Mouse (Mus musculus) midbrain, embryonic 11.5 days (tissue): ENCODE results near the gene Stk11. TPM values are rescaled to one million over a fixed set of nuclear protein-coding genes. Genes with fewer than 3 reads are reported as not detected.
A peak's percentile ranks its signal among the peaks of the same experiment; 100 is the strongest.

Experiments used
- ATAC-seq: fragments of 200-750 bp; cut with Nextera tagmentation; 2 replicates; pipeline ENCODE4 v1.8.0; 2017; ENCODE audit warnings: moderate TSS enrichment, moderate library complexity; ENCODE audit not compliant: low FRiP score
- DNase-seq: peaks from one replicate; pipeline ENCODE4 v3.0.0; 2015; ENCODE audit warnings: low spot score; ENCODE audit errors: missing footprints
- H3K27ac ChIP-seq: fragments of 300-500 bp; sonication (generic); 2 replicates; pipeline ENCODE4 v1.5.1; 2014; ENCODE audit warnings: low read depth, low read length
- H3K27me3 ChIP-seq: fragments of 300-500 bp; sonication (generic); 2 replicates; pipeline ENCODE4 v1.6.1; 2014; ENCODE audit warnings: mild to moderate bottlenecking, low read length, moderate library complexity, mixed read lengths; ENCODE audit not compliant: control insufficient read depth, insufficient read depth
- H3K36me3 ChIP-seq: fragments of 300-500 bp; sonication (generic); 2 replicates; pipeline ENCODE4 v1.6.1; 2014; ENCODE audit warnings: mild to moderate bottlenecking, low read length, moderate library complexity, mixed read lengths; ENCODE audit not compliant: control insufficient read depth, insufficient read depth
- H3K4me1 ChIP-seq: fragments of 300-500 bp; sonication (generic); 2 replicates; pipeline ENCODE4 v1.6.1; 2014; ENCODE audit warnings: low read length; ENCODE audit not compliant: control insufficient read depth, insufficient read depth
- H3K4me2 ChIP-seq: fragments of 300-500 bp; sonication (generic); 2 replicates; pipeline ENCODE4 v1.6.1; 2014; ENCODE audit warnings: mild to moderate bottlenecking, moderate library complexity
- H3K4me3 ChIP-seq: fragments of 300-500 bp; sonication (generic); 2 replicates; pipeline ENCODE4 v1.5.1; 2014; ENCODE audit warnings: low read depth, low read length
- H3K9ac ChIP-seq: fragments of 300-500 bp; sonication (generic); 2 replicates; pipeline ENCODE4 v1.6.1; 2014; ENCODE audit warnings: low read length
- H3K9me3 ChIP-seq: fragments of 300-500 bp; sonication (generic); 2 replicates; pipeline ENCODE4 v1.6.1; 2016; ENCODE audit warnings: low read length; ENCODE audit not compliant: control insufficient read depth
- WGBS: fragments of 180-500 bp; shearing (Covaris S2); extraction: QIAGEN DNeasy Blood & Tissue Kit; methylation state at CpG from one replicate; pipeline ENCODE4 v1.1.7; 2014; 5-methylcytosine and 5-hydroxymethylcytosine counted together
- polyA plus RNA-seq: library from polyadenylated mRNA; unstranded; fragments of >200 nt; fragmentation: Nextera tagmentation; extraction: Ambion mirVana; gene quantifications from 2 replicates; pipeline ENCODE4 v1.2.1, GENCODE M21; 2014

The Stk11 gene
- polyA plus RNA-seq, 1 experiment from 2014 or later = 23.1 TPM

- 9% methylated on average over 33 of the region's 35 CpGs for WGBS
- ATAC-seq (peak; percentile 67), DNase-seq (peak; percentile 99)
- Histone ChIP-seq H3K4me1 (peaks cover 37% of the 10 kb centered on the region), H3K27ac (peak within 1 kb of the TSS; percentile 55), H3K9ac (peak within 1 kb of the TSS; percentile 61), H3K36me3 (peaks cover 22% of the 10 kb centered on the region), H3K4me3 (peak within 1 kb of the TSS; percentile 49), H3K4me2 (peak within 1 kb of the TSS; percentile 65), H3K9me3 (no peaks in the 10 kb centered on the region), H3K27me3 (no peaks in the 10 kb centered on the region)
Observed at GRCm38 (mm10) chr10:80172527-80173292, 57.1 kb downstream of the Stk11 start, which contains the start of gene 1600002K03Rik. Gene 1600002K03Rik (plus strand): TSS chr10:80172944.

DNA sequence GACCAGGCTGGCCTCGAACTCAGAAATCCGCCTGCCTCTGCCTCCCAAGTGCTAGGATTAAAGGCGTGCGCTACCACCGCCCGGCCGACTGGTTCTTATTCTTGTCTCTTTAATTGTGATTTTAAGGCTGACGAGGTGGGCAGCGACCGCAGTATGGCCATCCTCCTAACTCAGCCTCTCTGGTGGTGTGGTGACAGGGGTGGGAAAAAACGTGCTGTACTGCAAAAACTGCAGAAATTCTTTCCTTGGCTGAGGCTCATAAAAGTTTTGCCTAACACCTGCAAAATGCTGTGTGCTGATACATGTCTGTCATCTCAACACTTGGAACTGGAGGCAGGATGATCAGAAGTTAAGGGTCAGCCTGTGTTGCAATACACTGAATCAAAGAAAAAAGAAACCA lies 57.8 kb downstream of the Stk11 start:
- Histone ChIP-seq H3K27ac (no peak overlapping the region), H3K9ac (peak overlapping the region; percentile 61), H3K36me3 (peaks cover 22% of the 10 kb centered on the region), H3K4me2 (peak overlapping the region; percentile 65), H3K9me3 (no peaks in the 10 kb centered on the region), H3K4me3 (peak overlapping the region; percentile 49), H3K4me1 (peaks cover 40% of the 10 kb centered on the region), H3K27me3 (no peaks in the 10 kb centered on the region)
- DNase-seq (peak; percentile 90), ATAC-seq (no peak)
- 14% methylated on average over 11 of the region's 11 CpGs for WGBS

DNA sequence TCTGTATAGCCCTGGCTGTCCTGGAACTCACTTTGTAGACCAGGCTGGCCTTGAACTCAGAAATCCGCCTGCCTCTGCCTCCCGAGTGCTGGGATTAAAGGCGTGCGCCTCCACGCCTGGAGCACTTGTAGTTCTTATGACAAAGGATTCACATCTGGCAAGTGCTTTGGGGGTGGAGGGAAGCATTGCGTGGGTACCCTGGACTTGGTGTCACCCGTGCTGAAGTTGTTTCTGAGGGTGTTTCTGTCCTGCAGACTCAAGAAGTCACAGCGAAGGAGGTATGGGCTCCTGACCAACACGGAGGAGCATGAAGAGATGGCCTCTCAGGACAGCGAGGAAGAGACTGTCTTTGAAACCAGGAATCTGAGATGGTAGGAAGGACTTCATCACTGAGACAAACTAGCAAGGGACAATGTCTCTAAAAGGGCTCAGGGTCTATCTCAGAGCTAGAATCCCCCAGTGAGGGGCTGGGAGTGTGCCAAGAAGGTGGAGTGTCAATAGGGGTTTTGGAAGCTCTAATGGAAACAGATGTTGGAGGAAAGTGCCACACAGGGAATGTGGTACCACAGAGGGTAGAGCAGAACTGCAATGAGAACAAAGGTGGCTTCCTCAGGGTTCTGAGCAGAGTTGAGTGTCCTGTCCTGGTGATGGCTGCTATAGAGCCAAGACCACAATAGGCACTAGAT lies 58.5 kb downstream of the Stk11 start:
- H3K4me1 ChIP-seq = peaks cover 33% of the 10 kb centered on the region
- no peak overlapping the region for H3K4me3 ChIP-seq
- no peak for ATAC-seq

GRCm38 (mm10) chr10:80174705-80175104 lies 59.1 kb downstream of the Stk11 start:
- Histone ChIP-seq H3K27me3 (no peaks in the 10 kb centered on the region), H3K27ac (no peak overlapping the region), H3K4me1 (peaks cover 30% of the 10 kb centered on the region), H3K36me3 (peaks cover 22% of the 10 kb centered on the region), H3K9ac (no peak overlapping the region), H3K9me3 (no peaks in the 10 kb centered on the region), H3K4me3 (no peak overlapping the region), H3K4me2 (no peak overlapping the region)
- peak; percentile 89 for DNase-seq
- ATAC-seq = no peak
- 49% methylated on average over 2 of the region's 2 CpGs for WGBS

More for the DNA sequence above, 58.5 kb downstream of the Stk11 start:
- H3K9me3 ChIP-seq = no peaks in the 10 kb centered on the region
- H3K27me3 ChIP-seq = no peaks in the 10 kb centered on the region
- H3K36me3 ChIP-seq = peaks cover 22% of the 10 kb centered on the region
- no peak for DNase-seq
- no peak overlapping the region for H3K27ac ChIP-seq
- WGBS = 88% methylated on average over 10 of the region's 10 CpGs
- no peak overlapping the region for H3K9ac ChIP-seq
- no peak overlapping the region for H3K4me2 ChIP-seq

GRCm38 (mm10) chr10:80175536-80176269 lies 60.1 kb downstream of the Stk11 start:
- no peak overlapping the region for H3K27ac ChIP-seq
- no peak overlapping the region for H3K4me3 ChIP-seq
- H3K36me3 ChIP-seq = peaks cover 13% of the 10 kb centered on the region
- 22% methylated on average over 4 of the region's 4 CpGs for WGBS
- ATAC-seq = no peak
- H3K4me2 ChIP-seq = no peak overlapping the region
- no peaks in the 10 kb centered on the region for H3K27me3 ChIP-seq
- H3K9ac ChIP-seq = no peak overlapping the region
- H3K4me1 ChIP-seq = peaks cover 37% of the 10 kb centered on the region
- H3K9me3 ChIP-seq = no peaks in the 10 kb centered on the region
- peak; percentile 97 for DNase-seq

DNA sequence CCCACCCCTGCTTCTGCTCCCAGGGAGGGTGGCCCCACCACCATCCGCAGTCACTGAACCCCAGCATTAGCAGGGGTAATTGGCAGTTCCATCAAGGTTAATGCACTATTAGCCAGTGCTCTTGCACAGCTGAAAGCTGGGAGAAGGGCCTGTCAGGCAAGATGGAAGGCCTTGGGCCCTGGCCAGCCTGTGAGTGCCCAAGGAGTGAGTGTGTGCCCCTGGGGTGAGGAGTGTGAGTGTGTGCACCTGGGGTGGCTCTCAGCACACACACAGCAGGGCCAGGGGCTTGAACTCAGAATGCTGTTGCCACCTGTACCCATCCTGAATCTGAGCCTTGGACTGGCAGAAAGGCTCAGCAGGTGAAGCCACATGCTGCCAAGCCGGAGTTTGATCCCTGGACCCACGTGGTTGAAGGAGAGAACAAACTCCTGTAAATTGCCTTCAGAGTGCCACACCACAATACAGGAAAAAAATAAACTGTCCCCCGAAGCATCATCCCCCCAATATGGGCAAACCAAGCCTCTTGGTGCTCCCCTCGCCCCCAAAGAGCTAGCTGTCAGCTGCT lies 60.7 kb downstream of the Stk11 start:
- H3K27ac ChIP-seq = no peak overlapping the region; the same call in 1 of the 2 replicates
- peaks cover 44% of the 10 kb centered on the region for H3K4me1 ChIP-seq

DNA sequence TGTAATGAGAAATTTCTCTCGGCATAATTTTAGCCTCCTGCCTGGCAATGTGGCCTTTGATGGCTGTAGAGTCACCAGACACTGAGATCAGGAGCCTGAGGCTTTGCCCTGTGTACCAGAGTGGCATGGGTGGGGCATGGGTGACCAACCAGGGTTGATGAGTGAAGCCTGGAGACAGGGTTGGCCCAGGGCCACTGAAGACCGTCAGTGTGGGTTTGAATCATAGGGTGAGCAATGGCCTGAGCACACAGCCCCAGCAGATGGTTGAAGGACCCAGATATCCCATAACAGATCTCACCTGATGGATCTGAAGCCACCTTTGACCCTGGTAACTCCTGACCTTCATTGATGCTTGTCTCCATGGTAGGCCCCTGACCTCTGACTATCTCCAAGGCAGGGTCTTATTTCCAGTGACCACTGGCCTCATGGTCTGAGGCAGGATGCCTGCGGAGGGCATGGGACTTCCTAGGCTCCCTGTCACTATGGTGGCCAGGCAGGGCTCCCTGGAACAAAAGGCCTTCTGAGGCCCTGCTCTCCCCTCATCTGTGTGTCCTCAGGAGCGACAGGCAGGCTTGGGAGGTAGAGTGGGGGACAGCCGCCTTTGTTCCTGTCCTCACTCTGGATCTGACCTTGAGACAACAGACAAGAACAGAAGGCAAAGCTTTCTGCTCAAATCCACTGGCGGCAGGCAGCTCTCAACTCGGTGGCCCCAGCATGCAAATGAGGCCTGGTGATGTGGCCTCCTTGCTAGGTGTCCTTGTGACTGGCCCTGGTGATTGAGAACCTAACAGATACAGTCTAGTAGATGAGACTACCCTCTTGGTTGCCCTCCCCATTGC lies 62.1 kb downstream of the Stk11 start:
- Histone ChIP-seq H3K9me3 (no peaks in the 10 kb centered on the region), H3K36me3 (no peaks in the 10 kb centered on the region), H3K4me2 (0 out of 2 replicates have a peak overlapping the region, but pooled peaks have one; percentile 8), H3K9ac (peak overlapping the region; percentile 10), H3K4me1 (peaks cover 45% of the 10 kb centered on the region), H3K4me3 (no peak overlapping the region), H3K27me3 (no peaks in the 10 kb centered on the region; the same call in 1 of the 2 replicates), H3K27ac (peak overlapping the region; percentile 10; the same call in 1 of the 2 replicates)
- ATAC-seq (no peak), DNase-seq (no peak)
- 39% methylated on average over 7 of the region's 7 CpGs for WGBS

More for the DNA sequence above, 60.7 kb downstream of the Stk11 start:
- WGBS = 72% methylated on average over 5 of the region's 5 CpGs
- no peaks in the 10 kb centered on the region for H3K27me3 ChIP-seq
- H3K4me2 ChIP-seq = no peak overlapping the region
- no peak for ATAC-seq
- peaks cover 7% of the 10 kb centered on the region for H3K36me3 ChIP-seq
- no peaks in the 10 kb centered on the region for H3K9me3 ChIP-seq
- peak overlapping the region; percentile 33; the same call in 1 of the 2 replicates for H3K9ac ChIP-seq
- DNase-seq = no peak
- no peak overlapping the region for H3K4me3 ChIP-seq
